Mouse (Mus musculus) hindbrain, embryonic 12.5 days (tissue): ENCODE data around the gene Il13ra1. TPM values are rescaled to one million over a fixed set of nuclear protein-coding genes. Genes with fewer than 3 reads are reported as not detected.

Experiments used
- ATAC-seq: fragments of 200-750 bp; cut with Nextera tagmentation; 2 replicates; pipeline ENCODE4 v1.8.0; 2017; ENCODE audit warnings: moderate TSS enrichment; ENCODE audit not compliant: low FRiP score
- H3K27ac ChIP-seq: fragments of 300-500 bp; sonication (generic); 2 replicates; pipeline ENCODE4 v1.5.1; 2016; ENCODE audit warnings: mild to moderate bottlenecking
- H3K27me3 ChIP-seq: fragments of 300-500 bp; sonication (generic); 2 replicates; pipeline ENCODE4 v1.6.1; 2016; ENCODE audit warnings: mild to moderate bottlenecking
- H3K36me3 ChIP-seq: fragments of 300-500 bp; sonication (generic); 2 replicates; pipeline ENCODE4 v1.6.1; 2016; ENCODE audit warnings: mild to moderate bottlenecking
- H3K4me1 ChIP-seq: fragments of 300-500 bp; sonication (generic); 2 replicates; pipeline ENCODE4 v1.6.1; 2016
- H3K4me2 ChIP-seq: fragments of 300-500 bp; sonication (generic); replicated peaks from 2 replicates; pipeline ENCODE4 v1.6.1; 2016; ENCODE audit warnings: mild to moderate bottlenecking
- H3K4me3 ChIP-seq: fragments of 300-500 bp; sonication (generic); 2 replicates; pipeline ENCODE4 v1.5.1; 2016; ENCODE audit warnings: mild to moderate bottlenecking
- H3K9ac ChIP-seq: fragments of 300-500 bp; sonication (generic); 2 replicates; pipeline ENCODE4 v1.6.1; 2016; ENCODE audit warnings: mild to moderate bottlenecking, moderate library complexity
- H3K9me3 ChIP-seq: fragments of 300-500 bp; sonication (generic); replicated peaks from 2 replicates; pipeline ENCODE4 v1.6.1; 2016; ENCODE audit warnings: mild to moderate bottlenecking
- WGBS: fragments of 180-500 bp; shearing (Covaris S2); methylation state at CpG from one replicate; pipeline ENCODE4 v1.1.7; 2016; 5-methylcytosine and 5-hydroxymethylcytosine counted together
- polyA plus RNA-seq: library from polyadenylated mRNA; unstranded; fragments of >200 nt; fragmentation: Nextera tagmentation; extraction: Ambion mirVana; gene quantifications from 2 replicates; pipeline ENCODE4 v1.2.1, GENCODE M21; 2016

Gene Il13ra1
- polyA plus RNA-seq, 1 experiment from 2014 or later: 5.5 TPM

- no peaks in the 10 kb centered on the region for H3K27me3 ChIP-seq
- 84% methylated on average over 1 of the region's 1 CpGs for WGBS
Measured at GRCm38 (mm10) chrX:36136346-36136745, 24.4 kb downstream of the Il13ra1 start.

GRCm38 (mm10) chrX:36141994-36142639 is 30.2 kb downstream of the Il13ra1 start:
- H3K4me2 ChIP-seq: no peak overlapping the region
- H3K27me3 ChIP-seq: no peaks in the 10 kb centered on the region
- no peak for ATAC-seq
- no peaks in the 10 kb centered on the region for H3K36me3 ChIP-seq
- WGBS: 78% methylated on average over 6 of the region's 6 CpGs
- H3K27ac ChIP-seq: no peak overlapping the region
- no peak overlapping the region for H3K9ac ChIP-seq
- no peaks in the 10 kb centered on the region for H3K9me3 ChIP-seq
- H3K4me1 ChIP-seq: no peaks in the 10 kb centered on the region
- no peak overlapping the region for H3K4me3 ChIP-seq

More at GRCm38 (mm10) chrX:36136346-36136745, 24.4 kb downstream of the Il13ra1 start:
- Histone ChIP-seq H3K9me3 (no peaks in the 10 kb centered on the region), H3K36me3 (no peaks in the 10 kb centered on the region), H3K4me3 (no peak overlapping the region), H3K4me2 (no peak overlapping the region), H3K9ac (no peak overlapping the region), H3K27ac (no peak overlapping the region), H3K4me1 (no peaks in the 10 kb centered on the region)
- no peak for ATAC-seq

GRCm38 (mm10) chrX:36146746-36147145 is 34.8 kb downstream of the Il13ra1 start:
- WGBS: 69% methylated on average over 4 of the region's 4 CpGs
- H3K4me3 ChIP-seq: no peak overlapping the region
- H3K27me3 ChIP-seq: no peaks in the 10 kb centered on the region
- H3K9ac ChIP-seq: no peak overlapping the region
- no peak overlapping the region for H3K27ac ChIP-seq
- no peaks in the 10 kb centered on the region for H3K36me3 ChIP-seq
- no peak overlapping the region for H3K4me2 ChIP-seq
- H3K9me3 ChIP-seq: no peaks in the 10 kb centered on the region
- H3K4me1 ChIP-seq: no peaks in the 10 kb centered on the region
- no peak for ATAC-seq

GRCm38 (mm10) chrX:36150100-36150499 is 38.2 kb downstream of the Il13ra1 start:
- no peak overlapping the region for H3K27ac ChIP-seq
- no peak overlapping the region for H3K4me2 ChIP-seq
- no peaks in the 10 kb centered on the region for H3K36me3 ChIP-seq
- H3K4me1 ChIP-seq: no peaks in the 10 kb centered on the region
- H3K9me3 ChIP-seq: no peaks in the 10 kb centered on the region
- no peak overlapping the region for H3K4me3 ChIP-seq
- H3K27me3 ChIP-seq: no peaks in the 10 kb centered on the region
- H3K9ac ChIP-seq: no peak overlapping the region
- ATAC-seq: no peak

GRCm38 (mm10) chrX:36156677-36157076 is 44.8 kb downstream of the Il13ra1 start:
- H3K27ac ChIP-seq: no peak overlapping the region
- ATAC-seq: no peak
- H3K27me3 ChIP-seq: no peaks in the 10 kb centered on the region
- no peak overlapping the region for H3K4me2 ChIP-seq
- no peaks in the 10 kb centered on the region for H3K36me3 ChIP-seq
- 76% methylated on average over 2 of the region's 2 CpGs for WGBS
- no peak overlapping the region for H3K9ac ChIP-seq
- H3K4me1 ChIP-seq: no peaks in the 10 kb centered on the region
- H3K4me3 ChIP-seq: no peak overlapping the region
- H3K9me3 ChIP-seq: no peaks in the 10 kb centered on the region

- Histone ChIP-seq H3K9me3 (no peaks in the 10 kb centered on the region), H3K4me3 (no peak overlapping the region), H3K27ac (no peak overlapping the region), H3K36me3 (no peaks in the 10 kb centered on the region), H3K4me2 (no peak overlapping the region), H3K4me1 (no peaks in the 10 kb centered on the region), H3K9ac (no peak overlapping the region), H3K27me3 (no peaks in the 10 kb centered on the region)
- no peak for ATAC-seq
- WGBS: 21% methylated on average over 4 of the region's 4 CpGs
Measured at GRCm38 (mm10) chrX:36161567-36161966, 49.7 kb downstream of the Il13ra1 start.

GRCm38 (mm10) chrX:36183625-36184024 is 71.7 kb downstream of the Il13ra1 start:
- H3K4me1 ChIP-seq: no peaks in the 10 kb centered on the region
- H3K4me2 ChIP-seq: no peak overlapping the region
- no peak overlapping the region for H3K27ac ChIP-seq
- no peak overlapping the region for H3K4me3 ChIP-seq
- H3K9me3 ChIP-seq: no peaks in the 10 kb centered on the region
- no peaks in the 10 kb centered on the region for H3K36me3 ChIP-seq
- H3K27me3 ChIP-seq: no peaks in the 10 kb centered on the region
- no peak for ATAC-seq
- no peak overlapping the region for H3K9ac ChIP-seq

- H3K4me1 ChIP-seq: no peaks in the 10 kb centered on the region
- H3K4me2 ChIP-seq: no peak overlapping the region
- no peak overlapping the region for H3K4me3 ChIP-seq
- no peaks in the 10 kb centered on the region for H3K9me3 ChIP-seq
- no peak overlapping the region for H3K27ac ChIP-seq
- H3K36me3 ChIP-seq: no peaks in the 10 kb centered on the region
- no peaks in the 10 kb centered on the region for H3K27me3 ChIP-seq
- H3K9ac ChIP-seq: no peak overlapping the region
- peak; percentile 26; the same call in 1 of the 2 replicates for ATAC-seq
- 64% methylated on average over 5 of the region's 5 CpGs for WGBS
Measured at GRCm38 (mm10) chrX:36186036-36186435, 74.1 kb downstream of the Il13ra1 start.

GRCm38 (mm10) chrX:36186443-36186842 is 74.5 kb downstream of the Il13ra1 start:
- WGBS: 35% methylated on average over 6 of the region's 6 CpGs
- no peak overlapping the region for H3K27ac ChIP-seq

GRCm38 (mm10) chrX:36193951-36194350 is 82.0 kb downstream of the Il13ra1 start:
- WGBS: 28% methylated on average over 6 of the region's 6 CpGs
- Histone ChIP-seq H3K27ac (peak overlapping the region; percentile 60), H3K9me3 (no peaks in the 10 kb centered on the region), H3K9ac (no peak overlapping the region), H3K4me1 (peaks cover 3% of the 10 kb centered on the region; the same call in 1 of the 2 replicates), H3K4me2 (no peak overlapping the region), H3K27me3 (no peaks in the 10 kb centered on the region), H3K4me3 (no peak overlapping the region), H3K36me3 (no peaks in the 10 kb centered on the region)
- ATAC-seq: peak; percentile 63

More at GRCm38 (mm10) chrX:36186443-36186842, 74.5 kb downstream of the Il13ra1 start:
- Histone ChIP-seq H3K4me2 (no peak overlapping the region), H3K9me3 (no peaks in the 10 kb centered on the region), H3K36me3 (no peaks in the 10 kb centered on the region), H3K4me3 (no peak overlapping the region), H3K9ac (no peak overlapping the region), H3K27me3 (no peaks in the 10 kb centered on the region), H3K4me1 (no peaks in the 10 kb centered on the region)
- peak; percentile 75 for ATAC-seq

- ATAC-seq: peak; percentile 62
- Histone ChIP-seq H3K9ac (peak within 1 kb of the TSS; percentile 50), H3K27me3 (no peaks in the 10 kb centered on the region), H3K4me1 (peaks cover 5% of the 10 kb centered on the region; the same call in 1 of the 2 replicates), H3K27ac (no peak within 1 kb of the TSS), H3K9me3 (no peaks in the 10 kb centered on the region), H3K4me3 (peak within 1 kb of the TSS; percentile 36), H3K36me3 (no peaks in the 10 kb centered on the region), H3K4me2 (peak within 1 kb of the TSS; percentile 50)
- WGBS: 26% methylated on average over 28 of the region's 28 CpGs
Measured at GRCm38 (mm10) chrX:36195736-36196525, 84.0 kb downstream of the Il13ra1 start, which contains the start of gene Zcchc12. Gene Zcchc12 (plus strand): TSS chrX:36195904.

GRCm38 (mm10) chrX:36209554-36209953 is 97.6 kb downstream of the Il13ra1 start:
- Histone ChIP-seq H3K4me1 (no peaks in the 10 kb centered on the region), H3K4me2 (no peak overlapping the region), H3K27ac (no peak overlapping the region), H3K36me3 (no peaks in the 10 kb centered on the region), H3K4me3 (no peak overlapping the region), H3K9ac (no peak overlapping the region), H3K27me3 (no peaks in the 10 kb centered on the region), H3K9me3 (no peaks in the 10 kb centered on the region)
- ATAC-seq: no peak
- 78% methylated on average over 2 of the region's 2 CpGs for WGBS
